In the genomic region with DNA sequence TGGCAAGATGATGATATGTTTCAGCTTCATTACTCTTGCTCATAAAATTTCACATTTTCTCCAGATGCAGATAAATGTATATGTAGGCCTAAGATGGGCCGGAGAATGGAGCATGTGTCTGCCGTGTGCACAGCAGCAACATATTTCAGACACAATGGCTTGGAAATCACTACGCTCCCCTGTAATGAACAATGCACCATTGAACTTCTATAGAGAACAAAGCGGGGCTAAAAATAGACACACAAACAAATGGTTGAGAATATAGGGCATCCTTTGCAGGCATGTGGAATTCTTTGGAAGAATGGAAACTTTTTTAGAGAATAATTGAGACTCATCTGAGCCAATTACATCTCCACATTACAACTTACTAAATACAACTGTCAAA, we compare ENCODE assay signal across 14 mouse cellular contexts.
A peak's percentile ranks its signal among the peaks of the same experiment; 100 is the strongest.
DNase-seq lines count a peak whose midpoint lies in the region; ATAC-seq and TF ChIP-seq lines count a peak whose summit lies in the region.
"Had no signal": no experiment of that assay in that cellular context is flagged by ENCODE, and none has a peak within 500 bp of the region (broad histone marks: within the 10 kb centered on the region; RNA-seq: fewer than 3 reads in every experiment).

No protein-coding gene starts in this region.

- peak in 1 of 2 experiments; percentile 39 for DNase-seq in cerebellum, adult 2 months
- no peak for DNase-seq in cerebellum, postnatal 4 days (ENCODE audit: low spot score in 2 of 2)
- peak; percentile 31 for DNase-seq in limb, embryonic 14.5 days (ENCODE audit: low spot score)
- DNase-seq in limb, embryonic 10.5 days (ENCODE audit: low spot score), result no peak
- DNase-seq in hindbrain, embryonic 14.5 days (ENCODE audit: low spot score), result no peak
- DNase-seq in retina, postnatal 7 days (ENCODE audit: low read depth, low spot score), result peak; percentile 5
- no peak for DNase-seq in embryo, embryonic 11 days
- no peak for DNase-seq in kidney, postnatal 10 days
- DNase-seq: kidney, adult 9 months; right cerebral cortex, postnatal 14 days; thymus, adult 18-20 months had no signal

- TF ChIP-seq POLR2A in cerebellum, adult 2 months (IDR thresholded peaks at IDR 0.05; ENCODE audit: borderline replicate concordance, insufficient read depth, low read length), result no peak
- no peak for TF ChIP-seq POLR2A in limb, embryonic 14.5 days (IDR thresholded peaks at IDR 0.05; ENCODE audit: borderline replicate concordance, extremely low read depth, insufficient read depth, insufficient read length)

- H3K9me3 ChIP-seq in limb, embryonic 14.5 days (ENCODE audit: control insufficient read depth, low read length), result no peaks in the 10 kb centered on the region
- H3K9me3 ChIP-seq in limb, embryonic 10.5 days (replicated peaks), result no peaks in the 10 kb centered on the region
- H3K9me3 ChIP-seq in hindbrain, embryonic 14.5 days (ENCODE audit: control insufficient read depth, low read length), result no peaks in the 10 kb centered on the region
- H3K9me3 ChIP-seq: liver, embryonic 12.5 days had no signal

- peak overlapping the region; percentile 64 for H3K27ac ChIP-seq in cerebellum, adult 2 months (ENCODE audit: insufficient read depth, low read length)
- H3K27ac ChIP-seq in limb, embryonic 14.5 days (replicated peaks; ENCODE audit: low read depth, low read length), result no peak overlapping the region
- no peak overlapping the region for H3K27ac ChIP-seq in limb, embryonic 10.5 days
- H3K27ac ChIP-seq in hindbrain, embryonic 14.5 days, result peak overlapping the region; percentile 28; the same call in 1 of the 2 replicates
- H3K27ac ChIP-seq: liver, embryonic 12.5 days had no signal

- no peak for TF ChIP-seq CTCF in cerebellum, adult 2 months (IDR thresholded peaks at IDR 0.05; ENCODE audit: borderline replicate concordance, insufficient read depth, low read depth, low read length)

- peaks cover 22% of the 10 kb centered on the region; the same call in 1 of the 2 replicates for H3K4me1 ChIP-seq in cerebellum, adult 2 months (ENCODE audit: control insufficient read depth, insufficient read depth, low read length)
- H3K4me1 ChIP-seq in limb, embryonic 14.5 days (ENCODE audit: control insufficient read depth, insufficient read depth, low read length), result 0 out of 2 replicates have a peak, but pooled peaks cover 4% of the 10 kb centered on the region
- no peaks in the 10 kb centered on the region for H3K4me1 ChIP-seq in limb, embryonic 10.5 days
- H3K4me1 ChIP-seq in hindbrain, embryonic 14.5 days (replicated peaks; ENCODE audit: control insufficient read depth, insufficient read depth, low read length), result no peaks in the 10 kb centered on the region
- H3K4me1 ChIP-seq: liver, embryonic 12.5 days had no signal

- WGBS in cerebellum, adult 2 months, result 18% methylated on average over 4 of the region's 4 CpGs
- WGBS in limb, embryonic 14.5 days, result 66% methylated on average over 4 of the region's 4 CpGs
- 93% methylated on average over 4 of the region's 4 CpGs for WGBS in limb, embryonic 10.5 days
- WGBS in hindbrain, embryonic 14.5 days, result 46% methylated on average over 4 of the region's 4 CpGs

- no peak overlapping the region for H3K4me2 ChIP-seq in limb, embryonic 14.5 days (replicated peaks; ENCODE audit: low read depth, low read length, severe bottlenecking)
- H3K4me2 ChIP-seq in hindbrain, embryonic 14.5 days (replicated peaks), result no peak overlapping the region
- H3K4me2 ChIP-seq: liver, embryonic 12.5 days had no signal

- H3K36me3 ChIP-seq in limb, embryonic 14.5 days (ENCODE audit: control insufficient read depth, insufficient read depth, low read length), result no peaks in the 10 kb centered on the region
- no peaks in the 10 kb centered on the region for H3K36me3 ChIP-seq in limb, embryonic 10.5 days
- no peaks in the 10 kb centered on the region for H3K36me3 ChIP-seq in hindbrain, embryonic 14.5 days (replicated peaks; ENCODE audit: control insufficient read depth, insufficient read depth)
- H3K36me3 ChIP-seq: liver, embryonic 12.5 days had no signal

- no peaks in the 10 kb centered on the region for H3K27me3 ChIP-seq in cerebellum, adult 2 months (ENCODE audit: control insufficient read depth, insufficient read depth, low read length)
- no peaks in the 10 kb centered on the region for H3K27me3 ChIP-seq in limb, embryonic 14.5 days (ENCODE audit: control insufficient read depth, insufficient read depth, low read length)
- no peaks in the 10 kb centered on the region for H3K27me3 ChIP-seq in limb, embryonic 10.5 days (ENCODE audit: low read depth, poor library complexity, severe bottlenecking)
- H3K27me3 ChIP-seq in hindbrain, embryonic 14.5 days (ENCODE audit: control insufficient read depth, insufficient read depth, low read length), result no peaks in the 10 kb centered on the region
- H3K27me3 ChIP-seq: CH12.LX; liver, embryonic 12.5 days had no signal

- no peak overlapping the region for H3K9ac ChIP-seq in limb, embryonic 14.5 days (ENCODE audit: low read depth, low read length, severe bottlenecking)
- H3K9ac ChIP-seq in hindbrain, embryonic 14.5 days, result no peak overlapping the region
- H3K9ac ChIP-seq: liver, embryonic 12.5 days had no signal

- no peak overlapping the region for H3K4me3 ChIP-seq in cerebellum, adult 2 months (replicated peaks; ENCODE audit: insufficient read depth, low read depth, low read length)
- no peak overlapping the region for H3K4me3 ChIP-seq in limb, embryonic 14.5 days (replicated peaks; ENCODE audit: low read length)
- no peak overlapping the region for H3K4me3 ChIP-seq in limb, embryonic 10.5 days
- H3K4me3 ChIP-seq in hindbrain, embryonic 14.5 days (replicated peaks; ENCODE audit: low read length), result no peak overlapping the region
- H3K4me3 ChIP-seq: liver, embryonic 12.5 days had no signal

- no peak for ATAC-seq in limb, embryonic 14.5 days (ENCODE audit: low FRiP score, low read depth)
- ATAC-seq in hindbrain, embryonic 14.5 days (ENCODE audit: low FRiP score), result 0 out of 2 replicates have a peak, but pooled peaks have one; percentile 55
- ATAC-seq: liver, embryonic 12.5 days; lung, postnatal 0 days had no signal

Comparison
In these comparisons a context has a peak if more than half of its experiments do, and no peak if none do; other contexts are left out.
1. DNase-seq: peak in limb, embryonic 14.5 days (single experiment) and retina, postnatal 7 days (single experiment); none in cerebellum, postnatal 4 days (0 of 2), limb, embryonic 10.5 days (single experiment), hindbrain, embryonic 14.5 days (single experiment), embryo, embryonic 11 days (single experiment) and kidney, postnatal 10 days (single experiment).
2. H3K27ac ChIP-seq: peak in cerebellum, adult 2 months (single experiment) and hindbrain, embryonic 14.5 days (single experiment); none in limb, embryonic 14.5 days (single experiment) and limb, embryonic 10.5 days (single experiment).